Mouse (Mus musculus): Measurements from ENCODE around the gene Slc8a1. TPM values are rescaled to one million over a fixed set of nuclear protein-coding genes. Genes with fewer than 3 reads are reported as not detected.

The Slc8a1 gene
- polyA plus RNA-seq, 1 experiment from 2014 or later, result 2.3 TPM

- DNase-seq (ENCODE audit: low spot score), result no peak
- H3K9me3 ChIP-seq (ENCODE audit: control insufficient read depth, low read length), result no peaks in the 10 kb centered on the region
- H3K36me3 ChIP-seq (ENCODE audit: control insufficient read depth, insufficient read depth, low read length), result no peaks in the 10 kb centered on the region
- no peaks in the 10 kb centered on the region for H3K4me1 ChIP-seq (replicated peaks; ENCODE audit: control insufficient read depth, insufficient read depth, low read length)
- H3K4me3 ChIP-seq (ENCODE audit: low read depth, low read length), result no peak overlapping the region
- H3K27me3 ChIP-seq (replicated peaks; ENCODE audit: control insufficient read depth, insufficient read depth, low read length), result no peaks in the 10 kb centered on the region
- no peak overlapping the region for H3K4me2 ChIP-seq
- 59% methylated on average over 1 of the region's 1 CpGs for WGBS
- no peak overlapping the region for H3K9ac ChIP-seq (ENCODE audit: low read depth, low read length)
- H3K27ac ChIP-seq (ENCODE audit: low read depth, low read length), result no peak overlapping the region
- no peak for ATAC-seq (replicated peaks; ENCODE audit: low FRiP score)
These were observed 260.8 kb downstream of the Slc8a1 start for GRCm38 (mm10) chr17:81477420-81477819.

- H3K9ac ChIP-seq (ENCODE audit: low read depth, low read length), result no peak overlapping the region
- H3K9me3 ChIP-seq (ENCODE audit: control insufficient read depth, low read length), result no peaks in the 10 kb centered on the region
- no peak for ATAC-seq (replicated peaks; ENCODE audit: low FRiP score)
- H3K4me1 ChIP-seq (replicated peaks; ENCODE audit: control insufficient read depth, insufficient read depth, low read length), result no peaks in the 10 kb centered on the region
- no peaks in the 10 kb centered on the region for H3K27me3 ChIP-seq (replicated peaks; ENCODE audit: control insufficient read depth, insufficient read depth, low read length)
- 82% methylated on average over 3 of the region's 3 CpGs for WGBS
- H3K27ac ChIP-seq (ENCODE audit: low read depth, low read length), result no peak overlapping the region
- H3K36me3 ChIP-seq (ENCODE audit: control insufficient read depth, insufficient read depth, low read length), result no peaks in the 10 kb centered on the region
- H3K4me2 ChIP-seq, result no peak overlapping the region
- DNase-seq (ENCODE audit: low spot score), result no peak
- no peak overlapping the region for H3K4me3 ChIP-seq (ENCODE audit: low read depth, low read length)
These were observed 264.8 kb downstream of the Slc8a1 start for GRCm38 (mm10) chr17:81473363-81473762.

GRCm38 (mm10) chr17:81468941-81469340, 269.2 kb downstream of the Slc8a1 start:
- Histone ChIP-seq H3K9ac (ENCODE audit: low read depth, low read length) (no peak overlapping the region), H3K4me1 (replicated peaks; ENCODE audit: control insufficient read depth, insufficient read depth, low read length) (no peaks in the 10 kb centered on the region), H3K27me3 (replicated peaks; ENCODE audit: control insufficient read depth, insufficient read depth, low read length) (no peaks in the 10 kb centered on the region), H3K4me3 (ENCODE audit: low read depth, low read length) (no peak overlapping the region), H3K36me3 (ENCODE audit: control insufficient read depth, insufficient read depth, low read length) (no peaks in the 10 kb centered on the region), H3K4me2 (no peak overlapping the region), H3K27ac (ENCODE audit: low read depth, low read length) (no peak overlapping the region), H3K9me3 (ENCODE audit: control insufficient read depth, low read length) (no peaks in the 10 kb centered on the region)
- ATAC-seq (replicated peaks; ENCODE audit: low FRiP score), result no peak
- DNase-seq (ENCODE audit: low spot score), result no peak
- 70% methylated on average over 5 of the region's 5 CpGs for whole genome bisulfite sequencing

- no peaks in the 10 kb centered on the region for H3K36me3 ChIP-seq (ENCODE audit: control insufficient read depth, insufficient read depth, low read length)
- DNase-seq (ENCODE audit: low spot score) (no peak), ATAC-seq (replicated peaks; ENCODE audit: low FRiP score) (no peak)
- no peak overlapping the region for H3K4me3 ChIP-seq (ENCODE audit: low read depth, low read length)
- H3K27ac ChIP-seq (ENCODE audit: low read depth, low read length), result no peak overlapping the region
- no peak overlapping the region for H3K4me2 ChIP-seq
- H3K4me1 ChIP-seq (replicated peaks; ENCODE audit: control insufficient read depth, insufficient read depth, low read length), result no peaks in the 10 kb centered on the region
- no peaks in the 10 kb centered on the region for H3K9me3 ChIP-seq (ENCODE audit: control insufficient read depth, low read length)
- 63% methylated on average over 3 of the region's 3 CpGs for WGBS
- H3K27me3 ChIP-seq (replicated peaks; ENCODE audit: control insufficient read depth, insufficient read depth, low read length), result no peaks in the 10 kb centered on the region
- H3K9ac ChIP-seq (ENCODE audit: low read depth, low read length), result no peak overlapping the region
These were observed 278.8 kb downstream of the Slc8a1 start for GRCm38 (mm10) chr17:81459379-81459778.

GRCm38 (mm10) chr17:81455977-81456376, 282.2 kb downstream of the Slc8a1 start:
- Histone ChIP-seq H3K4me3 (ENCODE audit: low read depth, low read length) (no peak overlapping the region), H3K4me1 (replicated peaks; ENCODE audit: control insufficient read depth, insufficient read depth, low read length) (no peaks in the 10 kb centered on the region), H3K9ac (ENCODE audit: low read depth, low read length) (no peak overlapping the region), H3K27me3 (replicated peaks; ENCODE audit: control insufficient read depth, insufficient read depth, low read length) (no peaks in the 10 kb centered on the region), H3K27ac (ENCODE audit: low read depth, low read length) (no peak overlapping the region), H3K4me2 (no peak overlapping the region), H3K36me3 (ENCODE audit: control insufficient read depth, insufficient read depth, low read length) (no peaks in the 10 kb centered on the region), H3K9me3 (ENCODE audit: control insufficient read depth, low read length) (no peaks in the 10 kb centered on the region)
- no peak for ATAC-seq (replicated peaks; ENCODE audit: low FRiP score)
- DNase-seq (ENCODE audit: low spot score), result no peak
- WGBS, result 74% methylated on average over 7 of the region's 7 CpGs

GRCm38 (mm10) chr17:81455269-81455668, 282.9 kb downstream of the Slc8a1 start:
- H3K27me3 ChIP-seq (replicated peaks; ENCODE audit: control insufficient read depth, insufficient read depth, low read length), result no peaks in the 10 kb centered on the region
- no peak overlapping the region for H3K4me2 ChIP-seq
- no peak for ATAC-seq (replicated peaks; ENCODE audit: low FRiP score)
- 70% methylated on average over 3 of the region's 3 CpGs for WGBS
- H3K4me3 ChIP-seq (ENCODE audit: low read depth, low read length), result no peak overlapping the region
- H3K9me3 ChIP-seq (ENCODE audit: control insufficient read depth, low read length), result no peaks in the 10 kb centered on the region
- no peak overlapping the region for H3K27ac ChIP-seq (ENCODE audit: low read depth, low read length)
- no peak for DNase-seq (ENCODE audit: low spot score)
- H3K9ac ChIP-seq (ENCODE audit: low read depth, low read length), result no peak overlapping the region
- H3K4me1 ChIP-seq (replicated peaks; ENCODE audit: control insufficient read depth, insufficient read depth, low read length), result no peaks in the 10 kb centered on the region
- H3K36me3 ChIP-seq (ENCODE audit: control insufficient read depth, insufficient read depth, low read length), result no peaks in the 10 kb centered on the region

- ATAC-seq (replicated peaks; ENCODE audit: low FRiP score) (no peak), DNase-seq (ENCODE audit: low spot score) (no peak)
- Histone ChIP-seq H3K4me1 (replicated peaks; ENCODE audit: control insufficient read depth, insufficient read depth, low read length) (no peaks in the 10 kb centered on the region), H3K9me3 (ENCODE audit: control insufficient read depth, low read length) (no peaks in the 10 kb centered on the region), H3K27me3 (replicated peaks; ENCODE audit: control insufficient read depth, insufficient read depth, low read length) (no peaks in the 10 kb centered on the region), H3K4me3 (ENCODE audit: low read depth, low read length) (no peak within 1 kb of the TSS), H3K27ac (ENCODE audit: low read depth, low read length) (no peak within 1 kb of the TSS), H3K4me2 (no peak within 1 kb of the TSS), H3K36me3 (ENCODE audit: control insufficient read depth, insufficient read depth, low read length) (no peaks in the 10 kb centered on the region), H3K9ac (ENCODE audit: low read depth, low read length) (no peak within 1 kb of the TSS)
These were observed 296.7 kb downstream of the Slc8a1 start, which contains the start of gene Gm11096 for GRCm38 (mm10) chr17:81441463-81441862. Gene Gm11096, plus strand, starts transcription at chr17:81441763.

GRCm38 (mm10) chr17:81433148-81433547, 305.0 kb downstream of the Slc8a1 start:
- Histone ChIP-seq H3K9ac (ENCODE audit: low read depth, low read length) (no peak overlapping the region), H3K36me3 (ENCODE audit: control insufficient read depth, insufficient read depth, low read length) (no peaks in the 10 kb centered on the region), H3K9me3 (ENCODE audit: control insufficient read depth, low read length) (no peaks in the 10 kb centered on the region), H3K27me3 (replicated peaks; ENCODE audit: control insufficient read depth, insufficient read depth, low read length) (no peaks in the 10 kb centered on the region), H3K27ac (ENCODE audit: low read depth, low read length) (no peak overlapping the region), H3K4me1 (replicated peaks; ENCODE audit: control insufficient read depth, insufficient read depth, low read length) (no peaks in the 10 kb centered on the region), H3K4me2 (no peak overlapping the region), H3K4me3 (ENCODE audit: low read depth, low read length) (no peak overlapping the region)
- no peak for ATAC-seq (replicated peaks; ENCODE audit: low FRiP score)
- 54% methylated on average over 5 of the region's 5 CpGs for WGBS
- no peak for DNase-seq (ENCODE audit: low spot score)

GRCm38 (mm10) chr17:81432733-81433132, 305.4 kb downstream of the Slc8a1 start:
- H3K36me3 ChIP-seq (ENCODE audit: control insufficient read depth, insufficient read depth, low read length), result no peaks in the 10 kb centered on the region
- H3K9ac ChIP-seq (ENCODE audit: low read depth, low read length), result no peak overlapping the region
- no peaks in the 10 kb centered on the region for H3K4me1 ChIP-seq (replicated peaks; ENCODE audit: control insufficient read depth, insufficient read depth, low read length)
- no peak overlapping the region for H3K4me2 ChIP-seq
- H3K4me3 ChIP-seq (ENCODE audit: low read depth, low read length), result no peak overlapping the region
- no peak overlapping the region for H3K27ac ChIP-seq (ENCODE audit: low read depth, low read length)
- 70% methylated on average over 2 of the region's 2 CpGs for WGBS
- H3K27me3 ChIP-seq (replicated peaks; ENCODE audit: control insufficient read depth, insufficient read depth, low read length), result no peaks in the 10 kb centered on the region
- no peak for ATAC-seq (replicated peaks; ENCODE audit: low FRiP score)
- H3K9me3 ChIP-seq (ENCODE audit: control insufficient read depth, low read length), result no peaks in the 10 kb centered on the region
- DNase-seq (ENCODE audit: low spot score), result no peak

All from liver, embryonic 11.5 days (tissue).